Mouse (Mus musculus): Measurements from ENCODE around the gene Rad51b.

Gene Rad51b

GRCm38 (mm10) chr12:79745225-79745624 is 448.1 kb downstream of the Rad51b start:
- no peak for DNase-seq

GRCm38 (mm10) chr12:79745845-79746510 is 448.9 kb downstream of the Rad51b start:
- no peak for DNase-seq

- DNase-seq, result no peak
Measured at GRCm38 (mm10) chr12:79747541-79747940, 450.5 kb downstream of the Rad51b start.

- no peak for DNase-seq
Measured at GRCm38 (mm10) chr12:79748862-79749261, 451.8 kb downstream of the Rad51b start.

GRCm38 (mm10) chr12:79750253-79751125 is 453.4 kb downstream of the Rad51b start:
- no peak for DNase-seq

GRCm38 (mm10) chr12:79751781-79752180 is 454.7 kb downstream of the Rad51b start:
- peak; percentile 56 to 59 for DNase-seq

GRCm38 (mm10) chr12:79752189-79752588 is 455.1 kb downstream of the Rad51b start:
- DNase-seq, result no peak

- no peak for DNase-seq
Measured at GRCm38 (mm10) chr12:79755617-79756016, 458.5 kb downstream of the Rad51b start.

- no peak for DNase-seq
Measured at GRCm38 (mm10) chr12:79756352-79756751, 459.3 kb downstream of the Rad51b start.

GRCm38 (mm10) chr12:79757775-79758174 is 460.7 kb downstream of the Rad51b start:
- no peak for DNase-seq

GRCm38 (mm10) chr12:79759180-79759902 is 462.3 kb downstream of the Rad51b start:
- DNase-seq, result no peak

- no peak for DNase-seq
Measured at GRCm38 (mm10) chr12:79761217-79761616, 464.1 kb downstream of the Rad51b start.

- no peak for DNase-seq
Measured at GRCm38 (mm10) chr12:79762087-79762486, 465.0 kb downstream of the Rad51b start.

- no peak for DNase-seq
Measured at GRCm38 (mm10) chr12:79762570-79763275, 465.6 kb downstream of the Rad51b start.

GRCm38 (mm10) chr12:79766116-79766515 is 469.0 kb downstream of the Rad51b start:
- DNase-seq, result no peak

GRCm38 (mm10) chr12:79768741-79769322 is 471.8 kb downstream of the Rad51b start:
- DNase-seq, result no peak

GRCm38 (mm10) chr12:79769763-79770162 is 472.7 kb downstream of the Rad51b start:
- no peak for DNase-seq

GRCm38 (mm10) chr12:79771194-79771593 is 474.1 kb downstream of the Rad51b start:
- no peak for DNase-seq

- no peak for DNase-seq
Measured at GRCm38 (mm10) chr12:79771741-79772140, 474.7 kb downstream of the Rad51b start.

GRCm38 (mm10) chr12:79773246-79773645 is 476.2 kb downstream of the Rad51b start:
- DNase-seq, result no peak

- DNase-seq, result no peak
Measured at GRCm38 (mm10) chr12:79774571-79774970, 477.5 kb downstream of the Rad51b start.

GRCm38 (mm10) chr12:79776828-79777227 is 479.7 kb downstream of the Rad51b start:
- no peak for DNase-seq
